Mouse (Mus musculus) forebrain, embryonic 14.5 days (tissue): ENCODE results near the gene Cpm. TPM values are rescaled to one million over a fixed set of nuclear protein-coding genes. Genes with fewer than 3 reads are reported as not detected.

Experiments used
- ATAC-seq: fragments of 200-750 bp; cut with Nextera tagmentation; 2 replicates; pipeline ENCODE4 v1.8.0; 2017; ENCODE audit warnings: mild to moderate bottlenecking, moderate library complexity
- DNase-seq: peaks from one replicate; pipeline ENCODE4 v3.0.0-alpha.2; 2015; ENCODE audit warnings: low spot score
- H3K27ac ChIP-seq: fragments of 300-500 bp; sonication (generic); 2 replicates; pipeline ENCODE4 v1.5.1; 2014; ENCODE audit warnings: low read depth, mild to moderate bottlenecking, control low read depth, low read length, moderate library complexity
- H3K27me3 ChIP-seq: fragments of 300-500 bp; sonication (generic); replicated peaks from 2 replicates; pipeline ENCODE4 v1.6.1; 2014; ENCODE audit warnings: low read length, control low read depth, mixed read lengths; ENCODE audit not compliant: control insufficient read depth, insufficient read depth
- H3K36me3 ChIP-seq: fragments of 300-500 bp; sonication (generic); 2 replicates; pipeline ENCODE4 v1.6.1; 2014; ENCODE audit warnings: low read length, control low read depth; ENCODE audit not compliant: control insufficient read depth, insufficient read depth
- H3K4me1 ChIP-seq: fragments of 300-500 bp; sonication (generic); 2 replicates; pipeline ENCODE4 v1.6.1; 2014; ENCODE audit warnings: antibody characterized with exemption, low read length, control low read depth; ENCODE audit not compliant: control insufficient read depth, insufficient read depth
- H3K4me2 ChIP-seq: fragments of 300-500 bp; sonication (generic); 2 replicates; pipeline ENCODE4 v1.6.1; 2014; ENCODE audit warnings: mild to moderate bottlenecking, control low read depth, low read length
- H3K4me3 ChIP-seq: fragments of 300-500 bp; sonication (generic); 2 replicates; pipeline ENCODE4 v1.5.1; 2014; ENCODE audit warnings: low read depth, low read length, control low read depth
- H3K9ac ChIP-seq: fragments of 300-500 bp; sonication (generic); 2 replicates; pipeline ENCODE4 v1.6.1; 2014; ENCODE audit warnings: mild to moderate bottlenecking, low read length, control low read depth, moderate library complexity
- H3K9me3 ChIP-seq: fragments of 300-500 bp; sonication (generic); replicated peaks from 2 replicates; pipeline ENCODE4 v1.6.1; 2016; ENCODE audit warnings: low read length, control low read depth, mixed read lengths; ENCODE audit not compliant: control insufficient read depth
- WGBS: fragments of 180-500 bp; shearing (Covaris S2); extraction: QIAGEN DNeasy Blood & Tissue Kit; methylation state at CpG from one replicate; pipeline ENCODE4 v1.1.7; 2014; 5-methylcytosine and 5-hydroxymethylcytosine counted together
- polyA plus RNA-seq: library from polyadenylated mRNA; unstranded; fragments of >200 nt; fragmentation: Nextera tagmentation; extraction: Ambion mirVana; gene quantifications from 2 replicates; pipeline ENCODE4 v1.2.1, GENCODE M21; 2014

Cpm gene
- 5.1 and 6.1 TPM in 2 replicates for polyA plus RNA-seq

DNA sequence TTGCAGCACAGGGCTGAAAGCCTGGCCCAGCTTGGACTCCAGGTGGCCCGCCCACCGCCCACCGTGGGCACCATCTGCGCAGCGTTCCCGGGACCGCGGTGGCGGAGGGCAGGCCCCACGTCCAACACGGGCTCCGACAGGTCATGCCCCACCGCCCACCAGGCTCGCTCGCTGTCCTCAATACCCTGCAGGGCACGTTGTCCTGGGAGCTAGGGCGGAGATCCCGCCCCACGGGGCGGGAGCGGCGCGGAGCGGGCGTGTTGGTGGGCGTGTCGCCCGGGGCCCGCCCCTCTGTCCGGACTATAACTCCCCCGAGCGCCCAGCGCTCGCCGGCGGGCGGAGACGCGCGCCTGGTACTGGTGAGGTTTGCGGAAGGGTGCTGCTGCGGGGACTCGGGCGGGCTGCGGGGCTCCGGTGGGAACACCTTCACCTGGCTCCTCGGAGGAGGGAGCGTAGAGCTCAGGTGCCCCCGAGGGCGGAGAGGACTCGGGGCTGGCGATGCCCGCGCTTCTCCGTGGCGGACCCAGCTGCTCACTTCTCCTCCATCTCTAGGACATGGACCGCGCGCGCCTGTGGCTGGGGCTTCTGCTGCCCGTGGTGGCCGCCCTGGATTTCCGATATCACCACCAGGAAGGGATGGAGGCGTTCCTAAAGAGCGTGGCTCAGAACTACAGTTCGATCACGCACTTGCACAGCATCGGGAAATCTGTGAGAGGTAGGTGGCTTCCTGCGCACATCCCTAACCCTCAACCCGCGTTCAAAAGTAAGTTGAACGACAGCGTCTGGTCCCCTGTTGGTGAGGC lies at the start of gene Cpm:
Cpm (plus strand) TSS at position 332 of the 803 bp plus-strand sequence.
- peak within 1 kb of the TSS; percentile 47 for H3K4me3 ChIP-seq
- H3K9me3 ChIP-seq = no peaks in the 10 kb centered on the region
- H3K27me3 ChIP-seq = peaks cover 43% of the 10 kb centered on the region
- peaks cover 5% of the 10 kb centered on the region for H3K4me1 ChIP-seq
- peak; percentile 92 for ATAC-seq
- no peak within 1 kb of the TSS for H3K27ac ChIP-seq
- WGBS = under 1% methylated on average over 70 of the region's 73 CpGs
- no peaks in the 10 kb centered on the region for H3K36me3 ChIP-seq
- H3K9ac ChIP-seq = peak within 1 kb of the TSS; percentile 50
- H3K4me2 ChIP-seq = peak within 1 kb of the TSS; percentile 94
- DNase-seq = peak; percentile 65

GRCm38 (mm10) chr10:117579771-117580284 lies 49.5 kb upstream of the Cpm start:
- no peak overlapping the region for H3K9ac ChIP-seq
- WGBS = 63% methylated on average over 9 of the region's 9 CpGs

GRCm38 (mm10) chr10:117580405-117580804 lies 48.9 kb upstream of the Cpm start:
- DNase-seq = no peak
- H3K36me3 ChIP-seq = no peaks in the 10 kb centered on the region
- no peak overlapping the region for H3K27ac ChIP-seq
- H3K4me3 ChIP-seq = no peak overlapping the region
- no peaks in the 10 kb centered on the region for H3K4me1 ChIP-seq
- no peaks in the 10 kb centered on the region for H3K9me3 ChIP-seq
- no peak overlapping the region for H3K9ac ChIP-seq
- 93% methylated on average over 5 of the region's 5 CpGs for WGBS
- no peak for ATAC-seq
- no peaks in the 10 kb centered on the region for H3K27me3 ChIP-seq
- H3K4me2 ChIP-seq = no peak overlapping the region

More at GRCm38 (mm10) chr10:117579771-117580284, 49.5 kb upstream of the Cpm start:
- Histone ChIP-seq H3K4me2 (no peak overlapping the region), H3K27me3 (no peaks in the 10 kb centered on the region), H3K36me3 (no peaks in the 10 kb centered on the region), H3K9me3 (no peaks in the 10 kb centered on the region), H3K4me1 (no peaks in the 10 kb centered on the region), H3K4me3 (no peak overlapping the region), H3K27ac (no peak overlapping the region)
- DNase-seq = no peak
- ATAC-seq = no peak

DNA sequence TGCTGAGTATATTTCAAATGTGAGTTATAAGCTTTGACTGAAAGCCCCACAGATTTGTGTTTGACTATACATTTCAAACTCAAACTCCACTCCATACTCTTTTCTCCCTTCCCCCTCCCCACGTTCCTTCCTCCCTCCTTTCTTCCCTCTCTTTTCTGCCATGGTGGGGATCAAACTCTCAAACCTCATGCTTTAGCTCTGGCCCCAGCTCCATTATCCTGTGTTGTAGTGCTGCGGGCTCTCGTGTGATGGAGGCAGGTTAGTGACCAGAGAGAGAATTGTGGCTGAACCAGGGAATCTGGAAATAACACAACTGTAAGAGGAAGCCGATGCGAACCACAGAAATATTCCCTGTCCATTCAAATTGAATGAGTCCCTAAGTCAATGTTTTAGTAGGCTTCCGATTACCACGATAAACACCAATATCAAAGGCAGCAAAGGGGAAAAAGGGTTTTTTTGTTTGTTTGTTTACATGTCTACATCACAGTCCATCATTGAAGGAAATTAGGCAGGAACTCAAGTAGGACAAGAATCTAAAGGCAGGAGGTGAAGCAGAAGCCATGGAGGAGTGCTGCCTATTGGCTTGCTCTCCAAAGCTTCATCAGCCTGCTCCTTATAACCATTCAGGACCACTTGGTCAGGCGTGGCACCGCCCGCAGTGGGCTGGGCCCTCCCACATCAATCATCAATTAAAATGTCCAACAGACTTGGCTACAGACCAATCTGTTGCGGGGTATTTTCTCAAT lies 48.1 kb upstream of the Cpm start:
- DNase-seq = no peak
- Histone ChIP-seq H3K4me2 (no peak overlapping the region), H3K4me1 (no peaks in the 10 kb centered on the region), H3K27me3 (no peaks in the 10 kb centered on the region), H3K36me3 (no peaks in the 10 kb centered on the region), H3K9ac (no peak overlapping the region), H3K4me3 (no peak overlapping the region), H3K9me3 (no peaks in the 10 kb centered on the region), H3K27ac (no peak overlapping the region)
- no peak for ATAC-seq
- WGBS = 91% methylated on average over 11 of the region's 11 CpGs

GRCm38 (mm10) chr10:117581753-117582062 lies 47.6 kb upstream of the Cpm start:
- Histone ChIP-seq H3K27me3 (no peaks in the 10 kb centered on the region), H3K4me1 (no peaks in the 10 kb centered on the region), H3K4me2 (no peak overlapping the region), H3K27ac (no peak overlapping the region), H3K9ac (no peak overlapping the region), H3K9me3 (no peaks in the 10 kb centered on the region), H3K36me3 (no peaks in the 10 kb centered on the region), H3K4me3 (no peak overlapping the region)
- DNase-seq = no peak
- 99% methylated on average over 3 of the region's 3 CpGs for WGBS
- no peak for ATAC-seq

GRCm38 (mm10) chr10:117583155-117584061 lies 45.9 kb upstream of the Cpm start:
- no peaks in the 10 kb centered on the region for H3K4me1 ChIP-seq
- H3K27me3 ChIP-seq = no peaks in the 10 kb centered on the region
- H3K27ac ChIP-seq = no peak overlapping the region
- H3K4me2 ChIP-seq = no peak overlapping the region
- no peak overlapping the region for H3K4me3 ChIP-seq
- no peak overlapping the region for H3K9ac ChIP-seq
- ATAC-seq (no peak), DNase-seq (no peak)
- H3K36me3 ChIP-seq = no peaks in the 10 kb centered on the region
- no peaks in the 10 kb centered on the region for H3K9me3 ChIP-seq
- 83% methylated on average over 14 of the region's 14 CpGs for WGBS

DNA sequence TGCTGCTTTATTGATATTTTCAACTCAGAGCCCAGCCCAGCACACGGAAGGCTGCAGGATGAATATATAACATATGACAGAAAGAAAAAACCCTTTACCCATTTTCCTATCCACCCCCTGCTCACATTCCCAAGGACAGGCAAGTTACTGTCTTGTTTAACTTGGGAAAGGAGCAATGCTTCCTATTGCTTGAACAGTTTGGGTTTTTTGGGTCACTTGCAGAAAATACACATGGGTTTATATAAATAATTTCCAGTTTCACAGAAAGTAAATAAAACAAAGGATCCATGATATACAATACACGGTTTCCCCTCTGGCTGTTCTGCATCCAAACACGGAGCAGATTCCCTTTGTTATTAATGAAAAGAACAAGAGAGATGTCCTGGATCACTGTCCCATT lies 45.2 kb upstream of the Cpm start:
- Histone ChIP-seq H3K4me3 (no peak overlapping the region), H3K4me1 (no peaks in the 10 kb centered on the region), H3K27me3 (no peaks in the 10 kb centered on the region), H3K9ac (no peak overlapping the region), H3K4me2 (no peak overlapping the region), H3K36me3 (no peaks in the 10 kb centered on the region), H3K9me3 (no peaks in the 10 kb centered on the region), H3K27ac (no peak overlapping the region)
- WGBS = 85% methylated on average over 3 of the region's 3 CpGs
- DNase-seq (no peak), ATAC-seq (no peak)

DNA sequence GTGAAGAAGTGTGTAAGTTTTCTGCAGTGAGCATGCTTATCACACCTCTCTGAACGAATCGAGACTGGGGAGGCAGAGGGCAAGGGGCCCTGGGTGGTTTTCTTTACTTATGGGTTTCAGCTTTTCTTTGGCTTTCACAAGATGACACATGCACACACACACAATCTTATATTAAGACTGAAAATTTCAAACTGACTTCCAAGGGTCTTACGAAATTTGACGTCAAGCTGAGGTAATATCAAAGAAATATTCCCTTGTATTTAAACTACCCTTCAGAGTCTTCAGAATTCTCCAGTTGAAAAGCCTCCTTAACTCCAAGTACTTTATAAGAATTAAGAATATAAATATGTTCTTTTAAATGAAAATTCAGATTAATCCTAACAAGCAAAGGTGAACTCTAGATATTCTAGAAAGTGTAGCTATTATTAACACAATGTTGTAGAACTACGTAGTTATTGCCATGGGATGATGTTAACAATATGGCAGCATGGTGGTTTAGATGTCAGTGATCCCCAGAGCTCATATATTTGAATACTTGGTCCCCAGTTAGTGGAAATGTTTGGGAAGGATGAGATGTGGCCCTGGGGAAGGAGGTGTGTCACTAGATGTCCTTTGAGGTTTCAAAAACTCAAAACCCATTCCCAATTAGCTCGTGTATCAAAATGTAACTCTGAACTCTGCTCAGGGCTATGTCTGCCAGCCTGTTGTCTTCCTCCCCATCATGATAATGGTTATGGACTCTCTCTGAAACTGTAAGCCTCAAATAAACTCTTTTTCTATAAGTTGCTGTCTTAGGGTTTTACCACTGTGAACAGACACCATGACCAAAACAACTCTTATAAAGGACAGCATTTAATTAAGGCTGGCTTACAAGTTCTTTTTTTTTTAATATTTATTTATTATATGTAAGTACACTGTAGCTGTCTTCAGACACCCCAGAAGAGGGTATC lies 44.5 kb upstream of the Cpm start:
- DNase-seq (no peak), ATAC-seq (no peak)
- Histone ChIP-seq H3K4me1 (no peaks in the 10 kb centered on the region), H3K27me3 (no peaks in the 10 kb centered on the region), H3K9me3 (no peaks in the 10 kb centered on the region), H3K27ac (no peak overlapping the region), H3K4me2 (no peak overlapping the region), H3K9ac (no peak overlapping the region), H3K4me3 (no peak overlapping the region), H3K36me3 (no peaks in the 10 kb centered on the region)
- WGBS = 92% methylated on average over 6 of the region's 6 CpGs
